In the genomic region with DNA sequence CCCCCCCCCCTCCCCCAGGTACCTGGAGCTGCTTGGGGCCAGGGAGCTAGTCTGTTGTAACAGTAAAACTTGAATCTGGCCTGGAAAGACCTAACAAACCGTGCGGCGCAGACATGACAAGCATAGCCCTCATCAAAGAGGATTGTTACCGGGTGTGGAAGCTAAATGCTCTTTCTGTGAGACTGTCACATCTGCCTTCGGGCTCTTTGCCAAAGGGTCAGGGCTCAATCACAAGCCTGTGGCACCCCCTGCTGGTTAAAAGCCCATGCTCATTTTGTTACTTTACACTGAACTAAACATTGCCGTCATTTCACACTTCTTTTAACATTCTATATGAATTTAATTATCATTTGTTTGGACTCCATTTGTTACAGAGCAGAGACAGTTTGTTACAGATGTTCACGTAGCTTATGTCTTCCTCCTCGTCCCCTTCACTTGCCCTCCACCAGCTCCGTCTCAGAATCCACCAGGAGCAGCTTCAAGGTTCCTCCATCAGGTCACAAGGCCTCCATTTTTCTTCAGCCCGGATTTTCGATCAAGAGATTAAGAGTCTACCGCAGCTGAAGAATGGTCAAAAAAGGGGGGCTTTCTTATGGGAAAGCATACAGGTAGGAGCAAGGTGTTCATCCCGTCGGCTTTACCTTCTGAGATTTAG, we compare ENCODE assay signal across 8 mouse cellular contexts.
DNase-seq lines count a peak whose midpoint lies in the region; ATAC-seq and TF ChIP-seq lines count a peak whose summit lies in the region.

No protein-coding gene starts in this region.

- H3K27ac ChIP-seq in CH12.LX (ENCODE audit: insufficient read depth, low read depth), result no peak overlapping the region
- H3K27ac ChIP-seq in bone marrow macrophage, adult 2 months (ENCODE audit: insufficient read depth, low read depth, low read length), result no peak overlapping the region
- no peak overlapping the region for H3K27ac ChIP-seq in embryonic facial prominence, embryonic 15.5 days (replicated peaks)
- no peak overlapping the region for H3K27ac ChIP-seq in liver, embryonic 13.5 days
- H3K27ac ChIP-seq in neural tube, embryonic 15.5 days (replicated peaks), result no peak overlapping the region

- dilution Hi-C loops in CH12.LX (cut with MboI; ENCODE audit: extremely low pct_ligation_motif_present, extremely low pct_unique_long_range_greater_than_20kb, low sequenced_read_pairs), result no loop called here

- no peaks in the 10 kb centered on the region; a peak in 1 of 4 replicates for H3K4me1 ChIP-seq in CH12.LX (ENCODE audit: control insufficient read depth in 1 of 2, insufficient read depth in 2 of 2)
- H3K4me1 ChIP-seq in bone marrow macrophage, adult 2 months (ENCODE audit: control insufficient read depth, insufficient read depth, low read length), result no peaks in the 10 kb centered on the region
- H3K4me1 ChIP-seq in embryonic facial prominence, embryonic 15.5 days, result no peaks in the 10 kb centered on the region
- no peaks in the 10 kb centered on the region for H3K4me1 ChIP-seq in liver, embryonic 13.5 days (replicated peaks)
- H3K4me1 ChIP-seq in neural tube, embryonic 15.5 days, result peaks cover 18% of the 10 kb centered on the region

- WGBS in embryonic facial prominence, embryonic 15.5 days, result 10% methylated on average over 14 of the region's 14 CpGs
- WGBS in liver, embryonic 13.5 days (ENCODE audit: insufficient replicate concordance), result 11% methylated on average over 14 of the region's 14 CpGs
- 9% methylated on average over 14 of the region's 14 CpGs for WGBS in neural tube, embryonic 15.5 days

- peak; percentile 56 to 83 for TF ChIP-seq CTCF in CH12.LX (conservative IDR thresholded peaks at IDR 0.05 in 1 of 2, IDR thresholded peaks at IDR 0.05 in 1 of 2; ENCODE audit: low read depth in 2 of 2, low read length in 2 of 2)
- TF ChIP-seq CTCF in bone marrow macrophage, adult 2 months (IDR thresholded peaks at IDR 0.05; ENCODE audit: low read depth, low read length), result peak; percentile 37

- no peaks in the 10 kb centered on the region for H3K27me3 ChIP-seq in CH12.LX (replicated peaks)
- no peaks in the 10 kb centered on the region; the same call in 1 of the 2 replicates for H3K27me3 ChIP-seq in embryonic facial prominence, embryonic 15.5 days
- H3K27me3 ChIP-seq in liver, embryonic 13.5 days, result no peaks in the 10 kb centered on the region
- H3K27me3 ChIP-seq in neural tube, embryonic 15.5 days (replicated peaks), result 0 out of 2 replicates have a peak, but pooled peaks cover 6% of the 10 kb centered on the region

- no peak for ATAC-seq in embryonic facial prominence, embryonic 15.5 days (ENCODE audit: insufficient number of reproducible peaks, low FRiP score, low TSS enrichment, low read depth)
- no peak for ATAC-seq in liver, embryonic 13.5 days (ENCODE audit: low read depth)
- peak; percentile 84 for ATAC-seq in neural tube, embryonic 15.5 days (ENCODE audit: low FRiP score)

- in situ Hi-C loops in CH12.LX (cut with MboI; ENCODE audit: low pct_ligation_motif_present, low pct_unique_long_range_greater_than_20kb, low sequenced_read_pairs), result loop anchor here (25.0 kb wide), 1 partner anchor 582 kb away; no protein-coding TSS in a partner anchor

- no peak for TF ChIP-seq POLR2A in CH12.LX (IDR thresholded peaks at IDR 0.05; ENCODE audit: low read depth, low read length)
- no peak for TF ChIP-seq POLR2A in bone marrow macrophage, adult 2 months (IDR thresholded peaks at IDR 0.05; ENCODE audit: borderline replicate concordance, low read depth, low read length)

- no peak for TF ChIP-seq EP300 in CH12.LX (IDR thresholded peaks at IDR 0.05; ENCODE audit: low read length)

- intact Hi-C loops in heart, postnatal 10 days (cut with DNase I), result loop anchor here (2.0 to 10.0 kb wide), 5 partner anchors 578 to 930 kb away; no protein-coding TSS in a partner anchor

- no peaks in the 10 kb centered on the region for H3K36me3 ChIP-seq in CH12.LX (replicated peaks in 1 of 2; ENCODE audit: control insufficient read depth in 1 of 2, insufficient read depth in 1 of 2, low read length in 1 of 2)
- no peaks in the 10 kb centered on the region for H3K36me3 ChIP-seq in embryonic facial prominence, embryonic 15.5 days
- no peaks in the 10 kb centered on the region for H3K36me3 ChIP-seq in liver, embryonic 13.5 days
- H3K36me3 ChIP-seq in neural tube, embryonic 15.5 days, result no peaks in the 10 kb centered on the region

- peak; percentile 77 for DNase-seq in CH12.LX (ENCODE audit: extremely low read depth)
- DNase-seq in heart, postnatal 10 days, result peak; percentile 72 to 87
- DNase-seq in kidney, postnatal 4 days, result peak; percentile 86 to 89
- peak; percentile 8 for DNase-seq in liver, embryonic 13.5 days
- DNase-seq in thymus, postnatal 4 days, result peak; percentile 50

- H3K9ac ChIP-seq in CH12.LX (ENCODE audit: insufficient read depth, low read depth), result no peak overlapping the region
- no peak overlapping the region for H3K9ac ChIP-seq in embryonic facial prominence, embryonic 15.5 days
- no peak overlapping the region for H3K9ac ChIP-seq in liver, embryonic 13.5 days
- peak overlapping the region; percentile 34 for H3K9ac ChIP-seq in neural tube, embryonic 15.5 days (replicated peaks)

- TF ChIP-seq RAD21 in CH12.LX (IDR thresholded peaks at IDR 0.05; ENCODE audit: low read depth, low read length), result peak; percentile 89

- no peak overlapping the region for H3K4me3 ChIP-seq in CH12.LX (replicated peaks in 1 of 3; ENCODE audit: low read depth in 2 of 3, low read length in 2 of 3, poor library complexity in 1 of 3)
- H3K4me3 ChIP-seq in bone marrow macrophage, adult 2 months (ENCODE audit: insufficient read depth, low read length), result no peak overlapping the region
- peak overlapping the region; percentile 29 for H3K4me3 ChIP-seq in embryonic facial prominence, embryonic 15.5 days (replicated peaks)
- H3K4me3 ChIP-seq in liver, embryonic 13.5 days (replicated peaks), result no peak overlapping the region
- H3K4me3 ChIP-seq in neural tube, embryonic 15.5 days (replicated peaks), result peak overlapping the region; percentile 37

- H3K9me3 ChIP-seq in CH12.LX (replicated peaks; ENCODE audit: low read length), result no peaks in the 10 kb centered on the region
- H3K9me3 ChIP-seq in embryonic facial prominence, embryonic 15.5 days (replicated peaks), result no peaks in the 10 kb centered on the region
- no peaks in the 10 kb centered on the region for H3K9me3 ChIP-seq in liver, embryonic 13.5 days (replicated peaks)
- no peaks in the 10 kb centered on the region for H3K9me3 ChIP-seq in neural tube, embryonic 15.5 days (replicated peaks)

- H3K79me2 ChIP-seq in CH12.LX (replicated peaks; ENCODE audit: control insufficient read depth, extremely low read depth, insufficient read depth, poor library complexity, severe bottlenecking), result no peaks in the 10 kb centered on the region

- peak overlapping the region; percentile 95 for H3K4me2 ChIP-seq in CH12.LX (ENCODE audit: insufficient read depth, low read depth, poor library complexity, severe bottlenecking)
- H3K4me2 ChIP-seq in embryonic facial prominence, embryonic 15.5 days (replicated peaks), result peak overlapping the region; percentile 63
- H3K4me2 ChIP-seq in liver, embryonic 13.5 days, result peak overlapping the region; percentile 10; the same call in 1 of the 2 replicates
- H3K4me2 ChIP-seq in neural tube, embryonic 15.5 days, result peak overlapping the region; percentile 71

TF ChIP-seq in CH12.LX, 34 proteins besides CTCF, POLR2A, EP300 and RAD21:
- TF ChIP-seq SMC3 (IDR thresholded peaks at IDR 0.05; ENCODE audit: low read depth, low read length) (peak; percentile 72), E2F4 (IDR thresholded peaks at IDR 0.05; ENCODE audit: insufficient replicate concordance, low read depth, low read length) (no peak), ZC3H11A (IDR thresholded peaks at IDR 0.05; ENCODE audit: low read depth, low read length) (peak; percentile 23; the same call in 1 of the 2 replicates)

Comparison
In these comparisons a context has a peak if more than half of its experiments do, and no peak if none do; other contexts are left out.
1. DNase-seq: peak in every context shown above with its lines; median percentile 88 in kidney, postnatal 4 days; 80 in heart, postnatal 10 days; 77 in CH12.LX; 50 in thymus, postnatal 4 days; 8 in liver, embryonic 13.5 days.
2. H3K4me2 ChIP-seq: peak in every context shown above with its lines; median percentile 95 in CH12.LX; 71 in neural tube, embryonic 15.5 days; 63 in embryonic facial prominence, embryonic 15.5 days; 10 in liver, embryonic 13.5 days.
3. H3K4me3 ChIP-seq: peak in embryonic facial prominence, embryonic 15.5 days (single experiment) and neural tube, embryonic 15.5 days (single experiment); none in CH12.LX (0 of 3), bone marrow macrophage, adult 2 months (single experiment) and liver, embryonic 13.5 days (single experiment).